Mouse (Mus musculus): ENCODE data around the gene Apoa5.

GRCm38 (mm10) chr9:46320461-46320860 is 52.0 kb downstream of the Apoa5 start:
- no peak for TF ChIP-seq CTCF (IDR thresholded peaks at IDR 0.05; ENCODE audit: extremely low read depth, insufficient read depth, insufficient read length, insufficient replicate concordance)
- TF ChIP-seq POLR2A (IDR thresholded peaks at IDR 0.05; ENCODE audit: low read depth, low read length), result no peak
